Mouse (Mus musculus) kidney, adult 2 months (tissue): ENCODE data around the gene Ppm1h.

ENCODE experiments used
- CTCF ChIP-seq: fragments of 200-500 bp; conservative IDR thresholded peaks from 2 replicates; pipeline ENCODE4 v1.5.1; 2011; ENCODE audit warnings: low read depth, mild to moderate bottlenecking, control low read depth, low read length, moderate library complexity, mixed read lengths; ENCODE audit not compliant: insufficient read depth, insufficient read length
- POLR2A ChIP-seq: fragments of 200-500 bp; IDR thresholded peaks from one replicate; pipeline ENCODE4 v1.6.1; 2011; ENCODE audit warnings: low read depth, low read length, control low read depth

GRCm38 (mm10) chr10:122652578-122652977 is 26.0 kb upstream of the Ppm1h start:
- TF ChIP-seq CTCF (no peak), POLR2A (no peak)
